Mouse (Mus musculus) liver, postnatal 0 days (tissue): ENCODE measurements around the gene B3gnt2. TPM values are rescaled to one million over a fixed set of nuclear protein-coding genes. Genes with fewer than 3 reads are reported as not detected.
"Not testable (repeated sequence)": the region's sequence is repeated elsewhere in the genome, so short reads cannot be mapped to it uniquely, and the experiment has no call there.

ENCODE experiments used
- ATAC-seq: fragments of 200-750 bp; cut with Nextera tagmentation; 2 replicates; pipeline ENCODE4 v1.8.0; 2017; ENCODE audit warnings: mild to moderate bottlenecking, moderate library complexity
- DNase-seq: peaks from one replicate; pipeline ENCODE4 v3.0.0-alpha.2; 2016
- H3K27ac ChIP-seq: fragments of 300-500 bp; sonication (generic); 2 replicates; pipeline ENCODE4 v1.5.1; 2014; ENCODE audit warnings: antibody characterized with exemption, moderate library complexity, mild to moderate bottlenecking, low read depth
- H3K27me3 ChIP-seq: fragments of 300-500 bp; sonication (generic); 2 replicates; pipeline ENCODE4 v1.6.1; 2014; ENCODE audit warnings: low read length, control low read depth, mixed read lengths; ENCODE audit not compliant: insufficient read depth
- H3K36me3 ChIP-seq: fragments of 300-500 bp; sonication (generic); replicated peaks from 2 replicates; pipeline ENCODE4 v1.6.1; 2014; ENCODE audit warnings: mild to moderate bottlenecking, control low read depth, low read length, moderate library complexity, mixed read lengths; ENCODE audit not compliant: insufficient read depth
- H3K4me1 ChIP-seq: fragments of 300-500 bp; sonication (generic); 2 replicates; pipeline ENCODE4 v1.6.1; 2014; ENCODE audit warnings: antibody characterized with exemption, mild to moderate bottlenecking, control low read depth; ENCODE audit not compliant: insufficient read depth
- H3K4me2 ChIP-seq: fragments of 300-500 bp; sonication (generic); 2 replicates; pipeline ENCODE4 v1.6.1; 2014; ENCODE audit warnings: low read depth, mild to moderate bottlenecking, low read length, moderate library complexity, mixed read lengths
- H3K4me3 ChIP-seq: fragments of 300-500 bp; sonication (generic); 2 replicates; pipeline ENCODE4 v1.5.1; 2014; ENCODE audit warnings: low read depth, low read length
- H3K9ac ChIP-seq: fragments of 300-500 bp; sonication (generic); replicated peaks from 2 replicates; pipeline ENCODE4 v1.6.1; 2014; ENCODE audit warnings: mild to moderate bottlenecking, moderate library complexity
- H3K9me3 ChIP-seq: fragments of 300-500 bp; sonication (generic); 2 replicates; pipeline ENCODE4 v1.6.1; 2016; ENCODE audit warnings: mild to moderate bottlenecking, control low read depth, low read length, mixed read lengths
- CTCF ChIP-seq: sonication (generic); IDR thresholded peaks from 2 replicates; pipeline ENCODE4 v1.5.1; 2016; ENCODE audit warnings: antibody characterized with exemption, low read depth
- EP300 ChIP-seq: IDR thresholded peaks from 2 replicates; pipeline ENCODE4 v1.6.1; 2016; ENCODE audit warnings: antibody characterized with exemption, low read depth, mild to moderate bottlenecking
- WGBS: fragments of 180-500 bp; shearing (Covaris S2); extraction: QIAGEN DNeasy Blood & Tissue Kit; methylation state at CpG from one replicate; pipeline ENCODE4 v1.1.7; 2014; ENCODE audit not compliant: insufficient replicate concordance; 5-methylcytosine and 5-hydroxymethylcytosine counted together
- polyA plus RNA-seq: library from polyadenylated mRNA; unstranded; fragments of >200 nt; fragmentation: Nextera tagmentation; extraction: Ambion mirVana; gene quantifications from 2 replicates; pipeline ENCODE4 v1.2.1, GENCODE M21; 2015

B3gnt2 gene
- polyA plus RNA-seq, 1 experiment from 2014 or later = 10.0 TPM

- Histone ChIP-seq H3K27ac (no peak overlapping the region), H3K4me3 (no peak overlapping the region), H3K27me3 (no peaks in the 10 kb centered on the region), H3K9ac (no peak overlapping the region), H3K4me1 (peaks cover 5% of the 10 kb centered on the region; the same call in 1 of the 2 replicates), H3K4me2 (no peak overlapping the region), H3K9me3 (no peaks in the 10 kb centered on the region), H3K36me3 (no peaks in the 10 kb centered on the region)
- WGBS = 76% methylated on average over 7 of the region's 7 CpGs
- ATAC-seq (no peak), DNase-seq (no peak)
- TF ChIP-seq CTCF = no peak
- TF ChIP-seq EP300 = no peak
Measured at GRCm38 (mm10) chr11:22736521-22737225, 124.1 kb downstream of the B3gnt2 start.

GRCm38 (mm10) chr11:22735128-22735527 is 125.6 kb downstream of the B3gnt2 start:
- 68% methylated on average over 5 of the region's 5 CpGs for WGBS
- H3K9ac ChIP-seq, ATAC-seq: not testable (repeated sequence)

GRCm38 (mm10) chr11:22733936-22734335 is 126.8 kb downstream of the B3gnt2 start:
- H3K36me3 ChIP-seq = no peaks in the 10 kb centered on the region
- H3K9me3 ChIP-seq = no peaks in the 10 kb centered on the region
- TF ChIP-seq EP300 (no peak), CTCF (no peak)
- WGBS = 82% methylated on average over 6 of the region's 6 CpGs
- H3K4me2 ChIP-seq = no peak overlapping the region
- DNase-seq (no peak), ATAC-seq (no peak)
- H3K9ac ChIP-seq = no peak overlapping the region
- no peak overlapping the region for H3K27ac ChIP-seq
- no peaks in the 10 kb centered on the region for H3K27me3 ChIP-seq
- no peaks in the 10 kb centered on the region for H3K4me1 ChIP-seq
- no peak overlapping the region for H3K4me3 ChIP-seq

More at GRCm38 (mm10) chr11:22735128-22735527, 125.6 kb downstream of the B3gnt2 start:
- not testable (repeated sequence) for H3K4me2 ChIP-seq, H3K27me3 ChIP-seq, DNase-seq, H3K36me3 ChIP-seq, H3K27ac ChIP-seq, H3K4me1 ChIP-seq, H3K9me3 ChIP-seq, H3K4me3 ChIP-seq

- WGBS = 75% methylated on average over 4 of the region's 4 CpGs
Measured at GRCm38 (mm10) chr11:22732907-22733306, 127.9 kb downstream of the B3gnt2 start.

GRCm38 (mm10) chr11:22723096-22723495 is 137.7 kb downstream of the B3gnt2 start:
- Histone ChIP-seq H3K4me1 (no peaks in the 10 kb centered on the region), H3K4me2 (no peak overlapping the region), H3K27ac (no peak overlapping the region), H3K27me3 (no peaks in the 10 kb centered on the region), H3K9ac (no peak overlapping the region), H3K4me3 (no peak overlapping the region), H3K36me3 (no peaks in the 10 kb centered on the region), H3K9me3 (no peaks in the 10 kb centered on the region)
- DNase-seq = no peak
- 83% methylated on average over 2 of the region's 2 CpGs for WGBS
- TF ChIP-seq EP300 = no peak
- no peak for TF ChIP-seq CTCF
- no peak for ATAC-seq

More at GRCm38 (mm10) chr11:22732907-22733306, 127.9 kb downstream of the B3gnt2 start:
- Histone ChIP-seq H3K4me1 (no peaks in the 10 kb centered on the region), H3K9me3 (no peaks in the 10 kb centered on the region), H3K9ac (no peak overlapping the region), H3K27me3 (no peaks in the 10 kb centered on the region), H3K36me3 (no peaks in the 10 kb centered on the region), H3K4me2 (no peak overlapping the region), H3K4me3 (no peak overlapping the region), H3K27ac (no peak overlapping the region)
- ATAC-seq (no peak), DNase-seq (no peak)
- TF ChIP-seq CTCF (no peak), EP300 (no peak)

GRCm38 (mm10) chr11:22720096-22720495 is 140.7 kb downstream of the B3gnt2 start:
- H3K9ac ChIP-seq = no peak overlapping the region
- WGBS = 59% methylated on average over 2 of the region's 2 CpGs
- H3K4me2 ChIP-seq = no peak overlapping the region
- ATAC-seq (no peak), DNase-seq (no peak)
- no peaks in the 10 kb centered on the region for H3K4me1 ChIP-seq
- no peaks in the 10 kb centered on the region for H3K36me3 ChIP-seq
- H3K27me3 ChIP-seq = no peaks in the 10 kb centered on the region
- no peak overlapping the region for H3K27ac ChIP-seq
- TF ChIP-seq CTCF = no peak
- TF ChIP-seq EP300 = no peak
- H3K4me3 ChIP-seq = no peak overlapping the region
- H3K9me3 ChIP-seq = no peaks in the 10 kb centered on the region
